Mouse (Mus musculus) stomach, embryonic 14.5 days (tissue): Measurements from ENCODE around the gene Lrrn2. TPM values are rescaled to one million over a fixed set of nuclear protein-coding genes. Genes with fewer than 3 reads are reported as not detected.

Experiments
- ATAC-seq: fragments of 200-750 bp; cut with Nextera tagmentation; 2 replicates; pipeline ENCODE4 v1.8.0; 2017; ENCODE audit warnings: low read depth, moderate TSS enrichment; ENCODE audit not compliant: insufficient number of reproducible peaks, insufficient read depth, low FRiP score
- H3K27ac ChIP-seq: fragments of 300-500 bp; sonication (generic); 2 replicates; pipeline ENCODE4 v1.5.1; 2014; ENCODE audit warnings: mild to moderate bottlenecking, low read length, moderate library complexity, mixed read lengths
- H3K27me3 ChIP-seq: fragments of 300-500 bp; sonication (generic); 2 replicates; pipeline ENCODE4 v1.6.1; 2014; ENCODE audit warnings: low read length, control low read depth, mixed read lengths; ENCODE audit not compliant: control insufficient read depth, insufficient read depth
- H3K36me3 ChIP-seq: fragments of 300-500 bp; sonication (generic); 2 replicates; pipeline ENCODE4 v1.6.1; 2014; ENCODE audit warnings: mild to moderate bottlenecking, control low read depth, low read length, moderate library complexity, mixed read lengths; ENCODE audit not compliant: control insufficient read depth, insufficient read depth
- H3K4me1 ChIP-seq: fragments of 300-500 bp; sonication (generic); 2 replicates; pipeline ENCODE4 v1.6.1; 2014; ENCODE audit warnings: low read length, control low read depth, mixed read lengths; ENCODE audit not compliant: control insufficient read depth, insufficient read depth
- H3K4me2 ChIP-seq: fragments of 300-500 bp; sonication (generic); replicated peaks from 2 replicates; pipeline ENCODE4 v1.6.1; 2014; ENCODE audit warnings: low read depth, low read length, control low read depth
- H3K4me3 ChIP-seq: fragments of 300-500 bp; sonication (generic); 2 replicates; pipeline ENCODE4 v1.5.1; 2014; ENCODE audit warnings: low read depth, low read length, control low read depth
- H3K9ac ChIP-seq: fragments of 300-500 bp; sonication (generic); replicated peaks from 2 replicates; pipeline ENCODE4 v1.6.1; 2014; ENCODE audit warnings: low read depth, mild to moderate bottlenecking, control low read depth, low read length, moderate library complexity, mixed read lengths
- H3K9me3 ChIP-seq: fragments of 300-500 bp; sonication (generic); 2 replicates; pipeline ENCODE4 v1.6.1; 2016; ENCODE audit warnings: low read depth, low read length, control low read depth; ENCODE audit not compliant: control insufficient read depth
- WGBS: fragments of 180-500 bp; shearing (Covaris S2); extraction: QIAGEN DNeasy Blood & Tissue Kit; methylation state at CpG from one replicate; pipeline ENCODE4 v1.1.7; 2014; 5-methylcytosine and 5-hydroxymethylcytosine counted together
- polyA plus RNA-seq: library from polyadenylated mRNA; unstranded; fragments of >200 nt; fragmentation: Nextera tagmentation; extraction: Ambion mirVana; gene quantifications from 2 replicates; pipeline ENCODE4 v1.2.1, GENCODE M21; 2014

Gene Lrrn2
- polyA plus RNA-seq, 1 experiment from 2014 or later: 5.1 TPM

DNA sequence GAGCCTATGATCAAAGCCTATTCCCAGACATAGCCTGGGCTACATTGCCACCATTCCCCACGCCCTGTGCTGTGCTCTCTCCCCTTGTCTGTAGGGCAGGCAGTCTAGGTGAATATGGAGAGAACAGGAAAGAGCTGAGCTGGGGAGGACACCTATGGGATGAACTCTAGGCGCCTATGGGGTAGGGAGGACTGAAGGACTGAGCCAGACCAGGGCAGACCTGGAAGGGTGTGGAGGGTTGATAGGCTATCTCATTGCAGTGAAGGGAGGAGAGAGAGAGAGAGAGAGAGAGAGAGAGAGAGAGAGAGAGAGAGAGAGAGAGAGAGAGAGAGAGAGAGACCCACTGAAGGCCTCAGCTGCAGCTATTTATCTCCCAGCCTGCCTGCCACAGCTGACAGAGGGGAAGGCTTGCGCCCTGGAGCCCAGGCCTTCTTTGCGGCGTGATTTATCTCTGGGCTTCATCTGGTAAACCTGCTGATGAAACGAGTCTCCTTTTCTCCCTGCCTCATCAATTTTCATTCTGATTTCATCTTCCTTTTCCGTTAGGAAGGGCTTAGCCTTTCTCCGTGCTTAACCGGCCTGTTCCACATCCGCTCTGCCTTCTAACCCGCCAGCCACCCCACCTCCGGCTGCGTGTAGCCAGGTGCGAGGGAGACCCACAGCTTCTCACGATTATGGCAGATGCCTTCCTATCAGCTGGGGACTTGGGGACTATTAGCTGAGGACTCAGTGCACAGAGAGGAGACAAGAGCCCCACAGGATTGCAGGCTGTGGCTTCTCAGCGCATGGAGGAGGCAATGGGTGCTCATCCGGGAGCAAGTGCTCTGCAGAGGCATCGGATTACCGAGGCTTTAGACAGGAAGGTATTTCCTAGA, 48.2 kb downstream of the Lrrn2 start:
- WGBS: 31% methylated on average over 19 of the region's 19 CpGs

DNA sequence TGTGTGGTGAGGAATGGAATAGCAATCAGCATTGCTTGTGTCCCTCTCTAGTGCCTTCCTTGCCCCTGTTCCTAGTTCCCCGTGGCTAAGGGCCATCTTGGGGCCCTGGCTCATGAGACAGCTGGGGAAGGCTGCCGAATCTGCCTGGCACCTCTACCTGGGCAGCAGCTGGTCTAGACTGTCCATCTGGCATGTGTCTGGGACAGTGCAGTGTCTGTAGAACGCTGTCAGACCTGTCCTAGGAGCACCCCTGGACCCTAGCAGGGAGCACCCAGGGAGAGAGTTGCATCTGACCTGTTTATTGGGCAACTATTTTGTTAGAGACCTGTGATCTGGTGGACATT, 48.8 kb downstream of the Lrrn2 start:
- Histone ChIP-seq H3K4me2 (no peak overlapping the region), H3K27me3 (no peaks in the 10 kb centered on the region), H3K27ac (no peak overlapping the region), H3K9ac (no peak overlapping the region), H3K9me3 (no peaks in the 10 kb centered on the region), H3K4me1 (no peaks in the 10 kb centered on the region), H3K36me3 (no peaks in the 10 kb centered on the region), H3K4me3 (no peak overlapping the region)
- WGBS: 56% methylated on average over 3 of the region's 3 CpGs
- no peak for ATAC-seq

More for the DNA sequence above, 48.2 kb downstream of the Lrrn2 start:
- H3K27me3 ChIP-seq: no peaks in the 10 kb centered on the region
- no peak overlapping the region for H3K9ac ChIP-seq
- no peaks in the 10 kb centered on the region for H3K9me3 ChIP-seq
- H3K4me1 ChIP-seq: no peaks in the 10 kb centered on the region
- H3K36me3 ChIP-seq: no peaks in the 10 kb centered on the region
- H3K4me3 ChIP-seq: no peak overlapping the region
- ATAC-seq: no peak
- no peak overlapping the region for H3K4me2 ChIP-seq
- no peak overlapping the region for H3K27ac ChIP-seq

DNA sequence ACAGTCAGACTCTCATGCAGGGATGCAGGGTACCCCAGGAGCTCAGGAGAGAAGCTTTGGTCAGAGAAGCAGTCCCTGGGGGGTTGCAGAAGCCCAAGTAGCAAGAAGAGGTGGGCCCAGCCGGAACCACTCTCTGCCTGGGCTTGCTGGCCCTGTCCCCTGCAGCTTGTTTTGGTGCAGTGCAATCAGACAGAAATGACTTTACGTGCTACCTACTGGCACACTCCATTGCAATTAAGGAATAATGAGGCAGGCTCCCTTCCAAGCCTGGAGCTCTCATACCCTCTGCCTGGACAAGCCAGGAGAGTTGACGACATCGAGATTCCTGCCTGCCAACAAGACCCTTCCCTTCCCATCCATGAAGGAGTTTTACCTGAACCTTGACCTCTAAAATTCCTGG, 50.2 kb downstream of the Lrrn2 start:
- H3K9me3 ChIP-seq: no peaks in the 10 kb centered on the region
- ATAC-seq: no peak
- no peaks in the 10 kb centered on the region for H3K4me1 ChIP-seq
- no peak overlapping the region for H3K27ac ChIP-seq
- no peak overlapping the region for H3K4me3 ChIP-seq
- WGBS: 80% methylated on average over 4 of the region's 4 CpGs
- H3K9ac ChIP-seq: no peak overlapping the region
- H3K4me2 ChIP-seq: no peak overlapping the region
- no peaks in the 10 kb centered on the region for H3K36me3 ChIP-seq
- no peaks in the 10 kb centered on the region for H3K27me3 ChIP-seq

DNA sequence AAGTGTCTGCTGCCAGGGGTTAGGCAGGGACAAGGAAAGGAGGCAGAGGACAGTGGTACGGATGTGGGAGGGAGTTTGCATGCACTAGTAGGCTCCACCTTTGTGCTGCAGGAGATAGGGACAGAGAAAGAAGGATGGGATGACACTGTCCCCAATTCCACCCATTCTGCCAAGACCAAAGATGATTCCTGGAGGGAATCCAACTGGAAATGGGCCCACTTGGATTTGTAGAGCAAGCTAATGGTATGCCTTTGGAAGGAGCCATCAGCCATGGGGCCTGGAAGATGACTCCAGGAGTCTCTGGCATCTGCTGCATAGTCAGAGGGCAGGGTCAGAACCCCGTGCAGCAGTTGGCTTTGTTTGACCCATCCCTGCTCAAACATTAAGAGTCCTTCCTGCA, 52.3 kb downstream of the Lrrn2 start:
- no peak for ATAC-seq
- H3K9me3 ChIP-seq: no peaks in the 10 kb centered on the region
- H3K36me3 ChIP-seq: no peaks in the 10 kb centered on the region
- H3K4me2 ChIP-seq: no peak overlapping the region
- H3K9ac ChIP-seq: no peak overlapping the region
- H3K27me3 ChIP-seq: no peaks in the 10 kb centered on the region
- H3K27ac ChIP-seq: no peak overlapping the region
- no peaks in the 10 kb centered on the region for H3K4me1 ChIP-seq
- WGBS: 47% methylated on average over 2 of the region's 2 CpGs
- H3K4me3 ChIP-seq: no peak overlapping the region

DNA sequence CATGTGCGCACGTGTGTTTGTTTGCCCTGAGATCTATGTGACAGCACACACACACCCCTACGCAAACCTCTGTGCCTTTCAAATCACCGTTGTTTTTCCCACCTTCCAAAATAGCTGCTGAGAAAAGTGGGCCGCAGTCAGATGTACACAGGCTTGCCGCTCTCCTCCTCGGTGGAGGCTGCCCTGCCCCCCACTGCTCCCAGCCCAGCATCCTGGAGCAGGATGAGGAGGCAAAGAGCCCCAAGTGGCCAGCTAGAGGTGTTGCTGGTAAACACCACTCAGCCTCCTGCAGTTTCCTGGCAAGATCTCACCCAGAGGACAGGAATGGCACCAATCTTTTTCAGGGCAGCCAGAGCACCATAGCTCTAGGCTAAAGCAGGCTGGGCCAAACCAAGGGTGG, 54.8 kb downstream of the Lrrn2 start:
- WGBS: 25% methylated on average over 7 of the region's 7 CpGs
- no peaks in the 10 kb centered on the region for H3K27me3 ChIP-seq
- 0 out of 2 replicates have a peak, but pooled peaks have one; percentile 38 for ATAC-seq

DNA sequence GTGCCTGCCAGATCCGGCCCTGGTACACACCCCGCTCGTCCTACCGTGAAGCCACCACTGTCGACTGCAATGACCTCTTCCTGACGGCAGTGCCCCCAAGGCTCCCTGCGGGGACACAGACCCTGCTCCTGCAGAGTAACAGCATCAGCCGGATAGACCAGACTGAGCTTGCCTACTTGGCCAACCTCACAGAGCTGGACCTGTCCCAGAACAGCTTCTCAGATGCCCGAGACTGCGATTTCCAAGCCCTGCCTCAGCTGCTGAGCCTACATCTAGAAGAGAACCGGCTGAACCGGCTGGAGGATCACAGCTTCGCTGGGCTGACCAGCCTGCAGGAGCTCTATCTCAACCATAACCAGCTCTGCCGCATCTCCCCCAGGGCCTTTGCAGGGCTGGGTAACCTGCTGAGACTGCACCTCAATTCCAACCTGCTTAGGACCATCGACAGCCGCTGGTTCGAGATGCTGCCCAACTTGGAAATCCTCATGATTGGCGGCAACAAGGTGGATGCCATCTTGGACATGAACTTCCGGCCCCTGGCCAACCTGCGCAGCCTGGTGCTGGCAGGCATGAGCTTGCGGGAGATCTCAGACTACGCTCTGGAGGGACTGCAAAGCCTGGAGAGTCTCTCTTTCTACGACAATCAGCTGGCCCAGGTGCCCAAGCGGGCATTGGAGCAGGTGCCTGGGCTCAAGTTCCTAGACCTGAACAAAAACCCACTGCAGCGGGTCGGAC, 57.4 kb downstream of the Lrrn2 start:
- Histone ChIP-seq H3K4me2 (no peak overlapping the region), H3K36me3 (no peaks in the 10 kb centered on the region), H3K9me3 (no peaks in the 10 kb centered on the region), H3K4me1 (no peaks in the 10 kb centered on the region), H3K27me3 (no peaks in the 10 kb centered on the region), H3K4me3 (no peak overlapping the region), H3K9ac (no peak overlapping the region), H3K27ac (no peak overlapping the region)
- ATAC-seq: no peak
- WGBS: 86% methylated on average over 26 of the region's 26 CpGs

More for the DNA sequence above, 54.8 kb downstream of the Lrrn2 start:
- Histone ChIP-seq H3K9me3 (no peaks in the 10 kb centered on the region), H3K4me2 (no peak overlapping the region), H3K4me3 (no peak overlapping the region), H3K27ac (no peak overlapping the region), H3K9ac (no peak overlapping the region), H3K36me3 (no peaks in the 10 kb centered on the region), H3K4me1 (no peaks in the 10 kb centered on the region)

DNA sequence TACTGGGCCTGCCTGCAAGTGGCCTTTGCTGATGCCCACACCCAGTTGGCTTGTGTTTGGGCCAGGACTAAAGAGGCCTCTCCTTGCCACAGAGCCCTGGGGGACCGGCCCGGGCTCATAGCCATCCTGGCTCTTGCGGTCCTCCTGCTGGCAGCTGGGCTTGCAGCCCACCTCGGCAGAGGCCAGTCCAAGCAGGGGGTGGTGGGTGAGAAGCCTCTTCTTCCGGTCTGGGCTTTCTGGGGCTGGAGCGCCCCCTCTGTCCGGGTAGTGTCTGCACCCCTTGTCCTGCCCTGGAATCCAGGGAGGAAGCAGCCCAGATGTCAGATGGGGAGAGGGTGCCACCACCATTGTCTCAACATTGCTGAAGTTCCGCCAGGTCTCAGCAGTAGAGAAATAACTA, 58.9 kb downstream of the Lrrn2 start:
- H3K4me2 ChIP-seq: no peak overlapping the region
- H3K4me3 ChIP-seq: no peak overlapping the region
- H3K27ac ChIP-seq: no peak overlapping the region
- WGBS: 65% methylated on average over 8 of the region's 8 CpGs
- H3K27me3 ChIP-seq: no peaks in the 10 kb centered on the region
- ATAC-seq: no peak
- no peaks in the 10 kb centered on the region for H3K9me3 ChIP-seq
- no peaks in the 10 kb centered on the region for H3K36me3 ChIP-seq
- H3K4me1 ChIP-seq: no peaks in the 10 kb centered on the region
- no peak overlapping the region for H3K9ac ChIP-seq

DNA sequence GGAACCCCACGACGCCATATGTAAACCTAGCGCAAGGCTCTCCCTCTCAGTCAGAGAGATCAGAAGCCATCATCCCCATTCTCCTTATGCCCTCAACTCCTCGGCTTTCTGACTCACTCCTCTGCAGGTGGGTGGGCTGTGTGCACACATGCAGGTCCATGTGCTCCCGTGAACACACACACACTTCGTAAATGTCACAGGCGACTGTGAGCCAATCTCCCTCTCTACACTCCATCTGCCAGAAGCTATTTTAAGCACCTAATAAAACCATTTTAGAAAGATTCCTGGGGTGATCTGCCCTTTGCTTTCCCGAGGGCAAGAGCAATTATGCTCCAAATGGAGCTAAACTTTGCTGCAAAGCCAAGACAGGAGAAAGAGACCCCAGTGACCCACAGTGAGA, 65.8 kb downstream of the Lrrn2 start:
- no peak for ATAC-seq
- no peaks in the 10 kb centered on the region for H3K27me3 ChIP-seq
- 50% methylated on average over 8 of the region's 8 CpGs for WGBS
- H3K27ac ChIP-seq: no peak overlapping the region
- no peak overlapping the region for H3K9ac ChIP-seq
- no peaks in the 10 kb centered on the region for H3K36me3 ChIP-seq
- H3K4me1 ChIP-seq: no peaks in the 10 kb centered on the region
- no peak overlapping the region for H3K4me2 ChIP-seq
- H3K9me3 ChIP-seq: no peaks in the 10 kb centered on the region
- no peak overlapping the region for H3K4me3 ChIP-seq
